Mouse (Mus musculus): ENCODE measurements around the gene Lingo3. TPM values are rescaled to one million over a fixed set of nuclear protein-coding genes. Genes with fewer than 3 reads are reported as not detected.
"Not testable (repeated sequence)": the region's sequence is repeated elsewhere in the genome, so short reads cannot be mapped to it uniquely, and the experiment has no call there.

The Lingo3 gene
- total RNA-seq, 2 experiments from 2014 or later, result 30.0 to 33.0 TPM

GRCm38 (mm10) chr10:80826151-80827062 lies 17.4 kb downstream of the Lingo3 start, which contains the start of gene Oaz1:
Gene Oaz1, plus strand, starts transcription at chr10:80826656.
- peak; percentile 99 to 100 for DNase-seq (ENCODE audit: low spot score in 2 of 2)
- intact Hi-C loops (cut with DNase I), result loop anchor here (5.0 kb wide), 1 partner anchor 51 kb away; no protein-coding TSS in a partner anchor

GRCm38 (mm10) chr10:80824827-80825226 lies 19.0 kb downstream of the Lingo3 start:
- DNase-seq (ENCODE audit: low spot score in 2 of 2), result no peak
- intact Hi-C loops (cut with DNase I), result loop anchor here (5.0 kb wide), 1 partner anchor 52 kb away; no protein-coding TSS in a partner anchor

- DNase-seq (ENCODE audit: low spot score in 2 of 2), result no peak
- intact Hi-C loops (cut with DNase I), result no loop called here
These were observed 19.8 kb downstream of the Lingo3 start for GRCm38 (mm10) chr10:80823847-80824643.

DNA sequence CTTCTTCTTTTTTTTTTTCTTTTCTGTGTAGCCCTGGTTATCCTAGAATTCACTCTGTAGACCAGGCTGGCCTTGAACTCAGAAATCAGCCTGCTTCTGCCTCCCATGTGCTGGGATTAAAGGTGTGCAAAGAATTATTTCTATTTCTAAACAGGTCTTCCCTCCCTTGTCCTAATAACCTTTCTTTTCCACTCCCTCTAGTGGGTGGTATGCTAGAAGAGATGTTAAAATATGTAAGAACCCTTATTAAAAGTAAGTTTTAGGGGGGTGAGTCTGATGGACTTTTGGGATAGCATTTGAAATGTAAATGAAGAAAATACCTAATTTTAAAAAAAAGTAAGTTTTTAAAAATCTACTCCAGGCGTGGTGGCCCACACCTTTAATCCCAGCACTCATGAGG lies 20.5 kb downstream of the Lingo3 start:
- DNase-seq (ENCODE audit: low spot score in 2 of 2), result no peak
- intact Hi-C loops (cut with DNase I), result no loop called here

- DNase-seq (ENCODE audit: low spot score in 2 of 2), result no peak
- intact Hi-C loops (cut with DNase I), result no loop called here
These were observed 21.3 kb downstream of the Lingo3 start for GRCm38 (mm10) chr10:80822528-80822927.

GRCm38 (mm10) chr10:80821991-80822390 lies 21.8 kb downstream of the Lingo3 start:
- no peak for DNase-seq (ENCODE audit: low spot score in 2 of 2)
- intact Hi-C loops (cut with DNase I), result no loop called here

DNA sequence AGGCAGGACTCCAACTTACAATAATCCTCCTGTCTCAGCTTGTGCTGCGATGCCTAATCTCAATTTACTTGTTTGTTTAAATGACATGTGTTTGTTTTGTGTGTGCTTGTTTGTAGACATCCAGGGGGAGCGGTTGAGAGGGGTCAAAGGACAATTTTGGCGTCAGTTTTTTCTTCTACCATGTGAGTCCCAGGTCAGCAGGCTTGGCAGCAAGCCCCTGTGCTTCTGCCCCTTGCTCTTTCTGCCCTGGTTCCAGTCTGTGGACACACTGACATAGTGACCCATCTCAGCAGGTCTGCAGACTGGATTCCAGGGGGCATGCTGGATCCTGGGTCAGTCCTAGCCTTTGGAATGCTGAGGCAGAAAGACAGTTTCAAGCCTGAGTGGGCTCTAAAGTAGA lies 24.4 kb downstream of the Lingo3 start:
- intact Hi-C loops (cut with DNase I), result no loop called here
- no peak for DNase-seq (ENCODE audit: low spot score in 2 of 2)

GRCm38 (mm10) chr10:80818599-80819281 lies 25.1 kb downstream of the Lingo3 start:
- DNase-seq (ENCODE audit: low spot score in 2 of 2), result no peak
- intact Hi-C loops (cut with DNase I), result no loop called here

GRCm38 (mm10) chr10:80817955-80818354 lies 25.9 kb downstream of the Lingo3 start:
- DNase-seq (ENCODE audit: low spot score in 2 of 2); intact Hi-C loops (cut with DNase I): not testable (repeated sequence)

DNA sequence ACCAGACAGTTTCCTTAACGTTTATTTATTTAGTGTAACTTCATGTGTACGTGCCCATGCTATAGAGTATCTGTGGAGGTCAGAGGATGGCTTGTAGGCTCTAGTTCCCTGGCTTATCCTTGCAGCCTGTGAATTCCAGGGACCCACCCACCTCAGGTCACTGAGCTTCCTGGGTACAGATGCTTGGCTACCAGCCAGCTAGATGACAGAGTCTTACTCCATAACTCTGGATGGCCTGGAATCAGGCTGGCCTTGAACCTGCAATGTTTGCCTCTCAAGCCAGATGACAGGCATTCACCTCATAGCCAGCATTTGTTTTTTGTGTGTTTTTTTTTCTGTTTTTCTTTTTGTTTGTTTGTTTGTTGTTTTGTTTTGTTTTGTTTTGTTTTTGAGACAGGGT lies 26.7 kb downstream of the Lingo3 start:
- DNase-seq (ENCODE audit: low spot score in 2 of 2), result no peak
- intact Hi-C loops (cut with DNase I), result no loop called here

DNA sequence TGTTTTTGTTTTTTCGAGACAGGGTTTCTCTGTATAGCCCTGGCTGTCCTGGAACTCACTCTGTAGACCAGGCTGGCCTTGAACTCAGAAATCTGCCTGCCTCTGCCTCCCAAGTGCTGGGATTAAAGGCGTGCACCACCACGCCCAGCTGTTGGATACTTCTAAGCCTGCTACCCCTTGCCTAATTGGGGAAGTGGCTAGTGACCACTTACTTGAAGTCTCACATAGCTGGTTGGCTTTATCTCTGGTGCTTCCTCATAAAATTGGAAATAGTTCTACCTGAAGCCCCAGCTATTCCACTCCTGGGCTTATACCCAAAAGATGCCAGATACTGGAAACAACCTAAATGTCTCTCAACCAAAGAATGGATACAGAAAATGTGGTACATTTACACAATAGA lies 27.5 kb downstream of the Lingo3 start:
- intact Hi-C loops (cut with DNase I); DNase-seq (ENCODE audit: low spot score in 2 of 2): not testable (repeated sequence)

- intact Hi-C loops (cut with DNase I), result no loop called here
- no peak for DNase-seq (ENCODE audit: low spot score in 2 of 2)
These were observed 29.0 kb downstream of the Lingo3 start for GRCm38 (mm10) chr10:80814800-80815199.

DNA sequence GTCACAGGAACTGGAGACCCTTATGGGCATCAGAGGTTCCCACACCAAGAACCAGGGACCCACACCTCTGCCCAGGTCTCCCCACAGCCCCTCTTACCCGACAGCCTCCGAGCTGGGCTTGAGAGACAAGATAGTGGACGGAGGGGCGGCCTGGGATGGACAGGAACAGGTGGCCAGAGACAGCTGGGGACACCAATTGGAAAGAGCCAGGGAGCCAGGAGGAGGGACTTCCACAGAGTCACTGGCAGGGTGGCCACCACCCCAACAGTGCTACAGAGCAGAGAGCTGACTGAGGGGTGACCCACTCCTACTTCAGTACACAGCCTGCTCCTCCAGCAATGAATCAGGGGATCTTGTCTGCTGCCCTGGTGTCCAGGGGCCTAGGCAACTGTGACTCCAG lies 30.5 kb downstream of the Lingo3 start, which contains the start of gene Jsrp1:
TSS of gene Jsrp1 (minus strand) at position 133 of the 400 bp plus-strand sequence.
- intact Hi-C loops (cut with DNase I), result no loop called here

GRCm38 (mm10) chr10:80812391-80813041 lies 31.3 kb downstream of the Lingo3 start:
- intact Hi-C loops (cut with DNase I), result no loop called here
- DNase-seq (ENCODE audit: low spot score in 2 of 2), result no peak

More for the DNA sequence above, 30.5 kb downstream of the Lingo3 start, which contains the start of gene Jsrp1:
- DNase-seq (ENCODE audit: low spot score in 2 of 2), result no peak

- no peak for DNase-seq (ENCODE audit: low spot score in 2 of 2)
- intact Hi-C loops (cut with DNase I), result no loop called here
These were observed 33.8 kb downstream of the Lingo3 start for GRCm38 (mm10) chr10:80810084-80810483.

DNA sequence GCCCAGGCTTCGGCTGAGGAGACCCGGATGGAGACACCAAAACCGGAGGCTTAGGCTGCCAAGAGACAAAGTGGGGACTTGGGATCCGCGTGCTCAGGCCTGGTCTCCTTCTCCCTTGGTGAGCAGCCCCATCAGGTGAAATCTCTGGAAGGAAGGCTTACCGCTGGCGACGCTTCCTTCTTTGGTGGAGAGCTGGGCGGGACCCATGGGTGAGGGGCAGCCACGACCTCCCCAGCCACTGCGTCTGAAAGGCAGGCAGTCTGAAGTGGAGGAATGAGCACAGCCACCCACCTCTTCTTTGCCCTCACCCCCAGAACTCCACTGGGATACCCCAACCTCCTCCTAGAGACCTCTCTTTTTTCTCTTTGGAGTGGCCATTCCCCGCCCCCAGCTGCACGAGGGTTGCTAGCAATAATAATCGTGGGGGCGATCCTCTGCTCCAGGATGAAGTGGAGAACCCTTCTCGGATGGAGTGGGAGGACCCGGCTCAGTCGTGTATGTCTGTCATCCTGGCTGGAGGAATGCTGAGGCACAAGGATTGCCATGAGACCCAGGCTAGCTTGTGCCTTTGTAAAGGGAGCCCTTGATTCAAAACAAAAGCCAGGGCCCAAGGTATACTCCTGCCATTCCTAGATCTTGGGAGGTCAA lies 34.7 kb downstream of the Lingo3 start:
- intact Hi-C loops (cut with DNase I), result loop anchor here (5.0 kb wide), 1 partner anchor 68 kb away; no protein-coding TSS in a partner anchor
- peak in 1 of 2 experiments; percentile 64 for DNase-seq (ENCODE audit: low spot score in 2 of 2)

- intact Hi-C loops (cut with DNase I), result loop anchor here (5.0 kb wide), 1 partner anchor 69 kb away; no protein-coding TSS in a partner anchor
- no peak for DNase-seq (ENCODE audit: low spot score in 2 of 2)
These were observed 35.5 kb downstream of the Lingo3 start for GRCm38 (mm10) chr10:80808099-80808984.

All from left cerebral cortex, postnatal 14 days (tissue).